Mouse (Mus musculus) liver, postnatal 0 days (tissue): Measurements from ENCODE around the gene F3.

Experiments
- CTCF ChIP-seq: sonication (generic); IDR thresholded peaks from 2 replicates; pipeline ENCODE4 v1.5.1; 2016; ENCODE audit warnings: antibody characterized with exemption, low read depth
- EP300 ChIP-seq: IDR thresholded peaks from 2 replicates; pipeline ENCODE4 v1.6.1; 2016; ENCODE audit warnings: antibody characterized with exemption, low read depth, mild to moderate bottlenecking

GRCm38 (mm10) chr3:121686408-121686911, 36.9 kb upstream of the F3 start:
- TF ChIP-seq CTCF (no peak), EP300 (no peak)
